Mouse (Mus musculus) granulocyte monocyte progenitor cell, adult 5-6 weeks (primary cell): Measurements from ENCODE around the gene Rsad1. TPM values are rescaled to one million over a fixed set of nuclear protein-coding genes. Genes with fewer than 3 reads are reported as not detected.

Experiments used
- ATAC-seq: replicated peaks from 2 replicates; pipeline ENCODE4 v1.8.0; 2016; ENCODE audit warnings: mild to moderate bottlenecking, moderate TSS enrichment, inconsistent platforms; ENCODE audit not compliant: poor library complexity, severe bottlenecking
- total RNA-seq, 2 experiments: library from RNA; stranded (forward) in 1 of 2; stranded (reverse) in 1 of 2; fragments of 200-712, 200-1000 nt in 1 of 2; fragments of >200 nt in 1 of 2; fragmentation: Nextera tagmentation in 1 of 2; gene quantifications; 2 replicates each; pipeline ENCODE4 v1.2.3; 2014 to 2017

The Rsad1 gene
- total RNA-seq, 2 experiments from 2014 or later = 5.7 to 6.2 TPM

- ATAC-seq = no peak
These were observed 50.7 kb downstream of the Rsad1 start for GRCm38 (mm10) chr11:94498093-94498996.

- no peak for ATAC-seq
These were observed 53.6 kb downstream of the Rsad1 start for GRCm38 (mm10) chr11:94495415-94495814.

- peak; percentile 36 for ATAC-seq
These were observed 57.3 kb downstream of the Rsad1 start for GRCm38 (mm10) chr11:94491749-94492099.

GRCm38 (mm10) chr11:94491035-94491748 is 57.9 kb downstream of the Rsad1 start:
- ATAC-seq = peak; percentile 69

Other genes starting within 250 kb of the Rsad1 start
- gene Luc7l3, start 227.3 kb downstream of the Rsad1 start, total RNA-seq (2014; fragmentation: Nextera tagmentation) = 172 and 209 TPM in 2 replicates
- 335 and 378 TPM in 2 replicates for gene Luc7l3, start 227.3 kb downstream of the Rsad1 start, total RNA-seq (2017)
- 38.6 and 39.7 TPM in 2 replicates for gene Ankrd40, start 221.3 kb downstream of the Rsad1 start, total RNA-seq (2014; fragmentation: Nextera tagmentation)
- gene Ankrd40, start 221.3 kb downstream of the Rsad1 start, total RNA-seq (2017) = 46.9 and 67.0 TPM in 2 replicates
- 0.34 and 2.0 TPM in 2 replicates for gene Abcc3, start 156.3 kb downstream of the Rsad1 start, total RNA-seq (2014; fragmentation: Nextera tagmentation)
- gene Abcc3, start 156.3 kb downstream of the Rsad1 start, total RNA-seq (2017) = 0.05 and 0.30 TPM in 2 replicates
- gene Cacna1g, start 75.1 kb downstream of the Rsad1 start, total RNA-seq (2014; fragmentation: Nextera tagmentation) = not detected in 2 replicates
- gene Cacna1g, start 75.1 kb downstream of the Rsad1 start, total RNA-seq (2017) = not detected in 2 replicates
- not detected in 2 replicates for gene Spata20, start 63.1 kb downstream of the Rsad1 start, total RNA-seq (2014; fragmentation: Nextera tagmentation)
- not detected in 2 replicates for gene Spata20, start 63.1 kb downstream of the Rsad1 start, total RNA-seq (2017)
- not detected in 2 replicates for gene Epn3, start 49.3 kb downstream of the Rsad1 start, total RNA-seq (2014; fragmentation: Nextera tagmentation)
- not detected in 2 replicates for gene Epn3, start 49.3 kb downstream of the Rsad1 start, total RNA-seq (2017)
- gene Mycbpap, start 27.5 kb downstream of the Rsad1 start, total RNA-seq (2014; fragmentation: Nextera tagmentation) = 1.1 and 5.4 TPM in 2 replicates
- 0.13 TPM in 1 of 2 replicates, not detected in the other for gene Mycbpap, start 27.5 kb downstream of the Rsad1 start, total RNA-seq (2017)
- not detected in 2 replicates for gene Chad, start 15.8 kb upstream of the Rsad1 start, total RNA-seq (2014; fragmentation: Nextera tagmentation)
- not detected in 2 replicates for gene Chad, start 15.8 kb upstream of the Rsad1 start, total RNA-seq (2017)
- 12.9 and 18.9 TPM in 2 replicates for gene Acsf2, start 52.6 kb upstream of the Rsad1 start, total RNA-seq (2014; fragmentation: Nextera tagmentation)
- gene Acsf2, start 52.6 kb upstream of the Rsad1 start, total RNA-seq (2017) = 2.1 and 2.5 TPM in 2 replicates
- 142 and 150 TPM in 2 replicates for gene Lrrc59, start 80.5 kb upstream of the Rsad1 start, total RNA-seq (2014; fragmentation: Nextera tagmentation)
- 238 and 257 TPM in 2 replicates for gene Lrrc59, start 80.5 kb upstream of the Rsad1 start, total RNA-seq (2017)
- gene Mrpl27, start 104.5 kb upstream of the Rsad1 start, total RNA-seq (2014; fragmentation: Nextera tagmentation) = 46.8 and 49.3 TPM in 2 replicates
- gene Mrpl27, start 104.5 kb upstream of the Rsad1 start, total RNA-seq (2017) = 40.0 and 45.7 TPM in 2 replicates
- gene Eme1, start 104.7 kb upstream of the Rsad1 start, total RNA-seq (2014; fragmentation: Nextera tagmentation) = 8.2 and 16.4 TPM in 2 replicates
- 36.4 and 51.6 TPM in 2 replicates for gene Eme1, start 104.7 kb upstream of the Rsad1 start, total RNA-seq (2017)
- gene Xylt2, start 128.3 kb upstream of the Rsad1 start, total RNA-seq (2014; fragmentation: Nextera tagmentation) = 4.9 and 15.7 TPM in 2 replicates
- 3.9 and 4.8 TPM in 2 replicates for gene Xylt2, start 128.3 kb upstream of the Rsad1 start, total RNA-seq (2017)
- not detected in 2 replicates for gene Gm11541, start 155.2 kb upstream of the Rsad1 start, total RNA-seq (2014; fragmentation: Nextera tagmentation)
- not detected in 2 replicates for gene Gm11541, start 155.2 kb upstream of the Rsad1 start, total RNA-seq (2017)
- gene Cdc34b, start 192.5 kb upstream of the Rsad1 start, total RNA-seq (2014; fragmentation: Nextera tagmentation) = not detected in 2 replicates
- gene Cdc34b, start 192.5 kb upstream of the Rsad1 start, total RNA-seq (2017) = not detected in 2 replicates
- gene Tmem92, start 233.4 kb upstream of the Rsad1 start, total RNA-seq (2014; fragmentation: Nextera tagmentation) = not detected in 2 replicates
- not detected in 2 replicates for gene Tmem92, start 233.4 kb upstream of the Rsad1 start, total RNA-seq (2017)